Mouse (Mus musculus): ENCODE data around the gene Ddi2.
A peak's percentile ranks its signal among the peaks of the same experiment; 100 is the strongest.
"Not testable (repeated sequence)": the region's sequence is repeated elsewhere in the genome, so short reads cannot be mapped to it uniquely, and the experiment has no call there.

Ddi2 gene

DNA sequence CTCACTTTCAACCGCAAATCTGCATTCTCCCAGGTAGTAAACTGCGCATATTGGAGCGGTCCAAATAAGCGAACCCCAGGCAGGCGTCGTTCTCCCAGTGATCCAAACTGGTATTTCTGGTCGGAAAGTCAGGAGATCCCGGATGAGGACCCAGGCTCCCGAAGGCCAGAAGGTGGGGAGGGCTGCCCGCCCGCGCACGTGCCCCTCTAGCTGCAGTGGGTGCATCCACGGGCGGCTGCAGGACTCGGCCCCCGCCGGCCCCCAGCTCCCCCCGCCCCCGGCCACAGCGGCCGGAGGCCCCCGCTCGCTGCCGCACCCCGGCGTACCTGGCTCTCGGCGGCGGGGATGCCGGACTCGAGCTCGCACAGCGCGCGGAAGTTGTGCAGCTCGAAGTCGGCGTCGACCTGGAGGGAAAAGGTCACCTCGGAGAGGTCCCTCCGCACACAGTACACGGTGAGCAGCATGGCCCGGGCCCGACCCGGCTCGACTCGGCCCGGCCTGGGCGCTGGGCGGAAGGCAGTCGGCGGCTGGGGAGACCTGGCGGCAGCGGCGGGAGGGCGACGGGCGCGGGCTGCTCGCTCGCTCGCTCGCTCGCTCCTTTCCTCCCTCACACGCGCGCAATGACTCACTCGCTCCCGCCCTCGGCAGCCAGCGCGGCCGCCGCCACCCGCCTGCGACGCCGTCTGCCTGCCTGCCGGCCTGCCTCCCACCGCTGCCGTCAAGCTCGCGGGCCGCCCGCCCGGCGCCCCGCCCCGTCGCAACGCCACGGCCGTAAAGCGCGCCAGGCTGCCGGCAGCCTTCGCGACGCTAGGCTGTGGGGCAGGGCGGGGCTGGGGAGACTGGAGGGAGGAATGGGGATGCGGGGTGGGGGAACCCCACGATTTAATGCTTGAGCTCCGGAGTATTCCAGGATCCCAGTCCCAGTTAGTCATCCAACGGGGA lies at the start of gene Ddi2:
Gene Ddi2, minus strand, starts transcription at position 689 of the 942 bp plus-strand sequence.
- DNase-seq (ENCODE audit: extremely low spot score): peak; percentile 87

DNA sequence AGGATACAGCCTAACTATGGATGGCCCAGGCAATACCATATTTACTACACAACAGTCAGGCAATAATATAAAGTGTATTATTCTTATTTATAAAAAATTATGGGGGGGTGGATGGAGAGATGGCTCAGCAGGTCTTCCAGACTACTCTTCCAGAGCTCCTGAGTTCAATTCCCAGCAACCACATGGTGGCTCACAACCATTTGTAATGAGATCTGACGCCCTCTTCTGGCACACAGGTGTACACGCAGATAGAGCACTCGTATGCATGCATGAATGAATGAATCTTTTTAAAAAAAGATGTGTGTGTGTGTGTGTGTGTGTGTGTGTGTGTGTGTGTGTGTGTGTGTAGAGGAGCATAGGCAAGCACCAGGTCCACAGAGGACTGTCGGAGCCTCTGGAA lies 49.8 kb upstream of the Ddi2 start:
- DNase-seq (ENCODE audit: extremely low spot score): not testable (repeated sequence)

DNA sequence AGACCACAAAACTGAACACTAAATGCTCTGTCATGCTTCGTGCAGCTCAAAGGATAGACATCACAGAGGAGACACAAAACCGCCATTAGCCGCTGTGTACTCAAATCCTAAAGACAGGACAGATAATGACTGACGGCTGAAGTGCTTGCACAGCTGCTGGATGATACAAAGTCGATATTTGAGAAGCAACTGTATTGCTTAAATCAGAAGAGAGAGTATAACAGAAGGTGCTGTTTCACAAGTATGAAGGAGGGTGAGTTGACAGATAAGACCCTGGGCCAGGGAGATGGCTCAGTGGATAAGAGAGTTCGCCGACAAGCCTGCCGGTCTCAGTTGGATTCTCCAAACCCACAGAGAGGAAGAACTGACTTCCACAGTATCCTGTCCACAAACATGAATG lies 48.6 kb upstream of the Ddi2 start:
- DNase-seq (ENCODE audit: extremely low spot score): no peak

DNA sequence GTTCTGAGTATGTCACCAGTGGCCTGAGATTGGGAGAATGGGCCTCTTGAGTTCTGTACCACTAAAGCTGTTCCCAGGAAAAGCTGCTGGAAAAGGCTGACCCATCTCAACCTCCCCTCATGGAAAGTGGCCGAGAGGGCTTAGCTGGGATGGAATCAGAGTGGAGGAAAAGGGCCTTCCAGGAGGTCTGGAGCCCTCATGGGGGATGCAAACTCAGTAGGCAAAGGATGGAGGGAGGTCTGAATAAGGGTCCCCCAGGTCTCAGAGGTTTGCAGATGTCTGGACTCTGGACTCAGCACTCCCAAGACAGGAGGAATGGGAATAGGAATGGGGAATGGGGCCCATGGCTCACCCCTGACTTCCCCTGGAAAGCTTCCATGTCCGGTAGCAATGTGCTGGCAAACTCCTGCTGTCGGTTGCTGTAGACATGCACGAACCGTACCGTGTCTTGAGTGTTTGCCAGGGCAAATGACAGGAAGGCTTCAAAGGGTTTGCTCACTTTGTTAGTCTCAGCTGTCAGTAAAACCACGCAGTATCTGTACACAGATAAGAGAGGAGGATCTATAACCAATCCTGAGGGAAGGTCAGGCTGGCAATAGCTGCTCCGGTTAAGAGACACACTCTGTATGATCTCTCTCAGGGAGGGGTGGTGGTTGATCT lies 46.4 kb upstream of the Ddi2 start:
- no peak for DNase-seq (ENCODE audit: extremely low spot score)

DNA sequence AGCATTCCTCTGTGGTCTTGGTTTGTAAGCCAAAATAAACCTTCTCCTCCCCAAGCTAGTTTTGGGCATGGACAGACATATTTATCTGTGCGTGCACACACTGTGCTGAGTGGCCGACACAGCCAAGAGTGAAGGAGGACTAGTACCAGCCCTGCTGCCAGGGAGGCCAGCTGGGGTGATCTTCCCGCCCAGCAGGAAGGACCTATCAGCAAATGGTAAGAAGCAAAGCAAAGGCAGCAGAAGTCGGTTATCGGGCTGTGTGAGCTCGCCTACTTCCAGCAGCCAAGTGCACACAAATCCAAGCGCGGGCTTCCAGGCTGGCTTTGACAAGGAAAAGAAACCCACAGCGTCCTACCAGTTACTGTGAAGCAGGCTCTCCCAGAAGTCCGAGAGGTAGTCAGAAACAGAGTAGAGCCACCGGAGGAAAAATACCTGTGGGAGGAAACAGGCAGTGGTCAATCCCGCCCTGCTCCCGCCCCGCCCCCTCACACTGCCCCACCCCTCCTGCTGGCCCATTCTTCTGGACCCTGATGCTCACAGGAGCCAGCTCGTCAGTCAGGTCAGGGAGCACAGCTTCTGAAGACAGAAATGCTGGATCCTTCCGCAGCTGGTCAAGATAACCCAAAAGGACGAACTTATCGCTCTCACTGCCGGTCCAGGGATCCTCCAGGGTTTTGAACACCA lies 44.3 kb upstream of the Ddi2 start:
- no peak for DNase-seq (ENCODE audit: extremely low spot score)

DNA sequence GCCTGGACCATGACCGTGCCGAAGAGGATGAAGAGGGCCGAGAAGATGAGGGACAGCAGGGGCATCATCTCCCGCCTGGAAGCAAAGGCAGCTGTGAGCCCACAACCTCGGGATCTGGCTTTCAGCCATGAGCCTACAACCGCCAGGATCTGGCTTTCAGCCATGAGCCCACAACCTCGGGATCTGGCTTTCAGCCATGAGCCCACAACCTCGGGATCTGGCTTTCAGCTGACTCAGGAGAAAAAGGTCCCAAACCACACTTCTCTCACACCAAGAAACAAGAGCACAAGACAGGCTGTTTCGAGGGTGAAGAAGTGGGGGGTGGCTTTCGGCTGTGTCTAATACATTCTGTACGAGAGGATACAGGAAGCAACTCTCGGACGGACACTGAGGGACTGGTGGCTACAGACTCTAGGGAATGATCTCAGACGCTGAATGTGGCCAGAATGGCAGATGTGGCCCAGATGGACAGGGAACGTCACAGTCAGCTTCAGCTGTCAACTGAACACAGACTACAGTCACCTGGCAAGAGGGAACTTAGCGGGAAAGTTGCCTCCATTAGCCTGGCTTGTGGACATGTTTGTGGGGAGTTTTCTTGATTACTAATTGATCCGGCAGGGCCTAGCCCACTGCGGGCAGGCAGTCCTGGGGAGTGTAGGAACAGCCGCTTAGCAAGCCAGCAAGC lies 43.6 kb upstream of the Ddi2 start:
- no peak for DNase-seq (ENCODE audit: extremely low spot score)

DNA sequence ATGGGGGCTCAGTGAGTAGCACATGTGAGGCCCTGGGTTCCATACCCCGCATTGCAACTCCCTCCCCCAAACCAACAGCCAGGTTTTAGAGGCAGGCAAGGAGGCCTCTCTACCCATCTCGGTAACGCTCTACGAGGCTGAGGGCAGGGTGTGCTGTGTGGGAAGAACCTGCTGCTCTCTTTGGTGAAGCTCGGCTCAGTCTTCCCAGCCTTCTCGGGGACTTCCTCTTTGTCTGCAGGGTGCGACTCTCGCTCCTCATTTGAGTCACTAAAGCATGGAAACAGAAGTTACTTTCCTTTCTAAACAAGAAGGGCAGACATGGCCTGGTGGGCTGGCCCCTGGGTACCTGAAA lies 43.1 kb upstream of the Ddi2 start:
- DNase-seq (ENCODE audit: extremely low spot score): no peak

DNA sequence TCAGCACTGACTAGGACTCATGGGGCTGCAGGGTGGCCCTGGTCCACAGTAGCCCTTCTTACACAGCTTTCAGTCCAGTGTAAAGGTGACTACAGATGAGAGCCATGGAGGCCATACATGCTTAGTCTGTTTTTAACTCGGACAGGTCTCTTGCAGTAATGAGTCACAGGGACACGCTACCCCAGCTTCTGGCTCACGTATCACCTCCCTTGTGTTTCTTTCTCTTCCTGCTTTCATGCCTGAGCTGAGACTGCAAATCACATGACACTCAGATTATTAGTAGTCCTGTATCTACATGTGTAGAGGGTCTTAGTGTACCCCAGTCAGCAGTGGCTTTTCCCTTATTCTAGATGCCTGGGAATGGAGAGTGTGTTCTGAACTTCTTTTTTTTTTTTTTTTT lies 41.8 kb upstream of the Ddi2 start:
- DNase-seq (ENCODE audit: extremely low spot score): no peak

DNA sequence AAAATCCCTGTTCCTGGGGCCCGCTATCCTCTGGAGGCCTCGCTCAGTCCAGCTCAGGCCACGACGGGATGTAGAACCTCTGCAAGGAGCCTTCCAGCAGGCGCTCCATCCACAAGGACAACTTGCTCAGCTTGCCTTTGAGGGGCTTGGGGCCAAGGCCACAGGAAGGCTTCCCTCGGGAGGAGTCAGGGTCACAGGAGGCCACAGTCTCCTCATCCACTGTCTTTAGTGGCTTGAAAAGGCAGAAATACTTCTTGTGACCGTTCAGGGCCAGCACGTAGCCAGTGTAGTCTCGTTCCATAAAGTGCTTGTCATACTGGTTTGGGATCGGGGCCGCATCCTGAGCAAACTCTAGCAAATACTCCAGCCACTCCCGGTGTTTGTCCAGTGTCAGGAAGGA lies 40.3 kb upstream of the Ddi2 start:
- no peak for DNase-seq (ENCODE audit: extremely low spot score)

DNA sequence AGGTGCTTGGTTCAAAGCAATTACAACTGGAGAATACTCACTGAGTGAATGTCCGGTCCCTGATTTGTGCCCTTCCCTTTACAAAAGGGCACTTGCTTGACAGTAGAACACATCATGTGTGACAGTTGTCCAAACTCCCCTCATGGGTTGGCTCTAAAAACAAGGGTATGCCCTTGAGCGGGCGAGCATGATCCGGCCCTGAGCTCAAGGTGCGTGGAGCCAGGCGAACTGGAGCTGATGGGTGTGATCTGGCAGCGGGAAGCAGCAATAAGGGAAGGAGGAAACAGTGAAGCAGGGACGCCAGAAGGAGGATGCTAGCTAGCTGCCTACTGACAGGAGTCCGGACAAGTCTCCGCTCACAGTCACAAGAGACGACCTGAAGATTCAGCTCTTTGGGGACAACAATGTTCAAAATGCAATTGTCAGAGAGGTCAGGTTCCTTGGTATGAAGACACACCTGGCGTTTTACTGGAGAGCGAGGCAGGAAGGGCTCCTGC lies 38.9 kb upstream of the Ddi2 start:
- no peak for DNase-seq (ENCODE audit: extremely low spot score)

DNA sequence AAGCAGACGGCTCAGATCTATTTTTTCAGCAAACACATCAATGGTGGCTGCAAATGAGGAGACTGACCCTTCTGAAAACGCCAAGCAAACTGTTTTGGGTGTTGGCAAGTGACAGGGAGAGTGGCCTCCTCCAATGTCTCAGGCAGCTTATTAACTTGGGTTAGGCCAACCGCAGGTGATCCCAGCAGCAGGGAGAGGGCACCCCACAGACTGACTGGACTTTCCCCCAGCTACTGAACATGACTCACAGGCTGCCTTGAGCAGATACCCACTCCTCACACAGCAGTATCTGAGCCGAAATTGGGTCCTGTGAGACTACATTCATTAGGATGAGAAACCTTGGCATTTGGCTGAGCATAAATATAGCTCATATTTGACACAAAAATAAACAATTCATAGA lies 37.7 kb upstream of the Ddi2 start:
- DNase-seq (ENCODE audit: extremely low spot score): no peak

DNA sequence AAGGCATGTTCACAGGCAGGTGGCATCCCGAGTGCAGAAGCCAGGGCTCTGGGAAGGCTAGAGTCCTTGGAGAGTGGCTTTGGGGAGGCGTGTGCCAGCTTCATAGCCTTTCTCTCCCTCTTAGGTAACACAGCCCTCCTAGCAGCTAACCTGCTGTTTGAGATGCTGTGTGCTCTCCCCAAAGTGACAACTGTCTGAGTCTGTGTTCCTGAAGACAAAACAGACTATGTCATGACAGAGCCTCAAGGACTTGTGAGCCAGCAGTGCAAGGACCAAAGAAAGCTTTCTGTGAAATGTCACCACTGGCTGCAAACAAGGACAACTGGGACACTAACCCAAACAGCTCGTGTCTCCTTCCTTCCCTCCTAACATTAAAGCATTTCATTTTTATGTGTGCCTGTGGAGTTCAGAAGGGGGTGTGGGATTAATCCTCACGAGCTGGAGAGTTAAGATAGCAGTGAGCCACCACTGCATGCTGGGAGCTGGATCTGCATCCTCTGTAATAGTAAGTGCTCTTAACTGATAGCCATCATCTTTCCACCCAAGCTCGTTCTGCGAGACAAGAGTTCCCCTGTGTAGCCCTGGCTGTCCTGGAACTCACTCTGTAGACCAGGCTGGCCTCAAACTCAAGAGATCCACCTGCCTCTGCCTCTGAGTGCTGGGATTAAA lies 35.8 kb upstream of the Ddi2 start:
- DNase-seq (ENCODE audit: extremely low spot score): no peak

DNA sequence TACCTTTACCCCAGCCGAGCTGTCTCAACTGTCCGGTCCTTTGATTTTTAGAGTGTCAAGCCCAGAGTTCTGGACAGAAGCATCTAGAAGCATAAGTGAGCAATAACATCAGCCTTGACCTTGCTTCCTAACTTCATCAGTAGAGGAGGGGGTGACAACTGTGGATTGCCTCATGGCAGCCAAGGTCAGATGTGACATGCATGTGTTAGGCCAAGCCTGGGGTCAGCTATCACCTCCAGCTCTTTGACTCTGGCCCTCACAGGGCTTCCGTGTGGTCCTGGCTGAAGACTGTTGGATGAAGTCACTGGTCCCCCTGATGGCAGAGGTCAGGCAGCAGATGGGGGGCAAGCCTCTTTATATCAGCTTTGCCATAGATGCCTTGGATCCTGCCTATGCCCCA lies 33.9 kb upstream of the Ddi2 start:
- no peak for DNase-seq (ENCODE audit: extremely low spot score)

DNA sequence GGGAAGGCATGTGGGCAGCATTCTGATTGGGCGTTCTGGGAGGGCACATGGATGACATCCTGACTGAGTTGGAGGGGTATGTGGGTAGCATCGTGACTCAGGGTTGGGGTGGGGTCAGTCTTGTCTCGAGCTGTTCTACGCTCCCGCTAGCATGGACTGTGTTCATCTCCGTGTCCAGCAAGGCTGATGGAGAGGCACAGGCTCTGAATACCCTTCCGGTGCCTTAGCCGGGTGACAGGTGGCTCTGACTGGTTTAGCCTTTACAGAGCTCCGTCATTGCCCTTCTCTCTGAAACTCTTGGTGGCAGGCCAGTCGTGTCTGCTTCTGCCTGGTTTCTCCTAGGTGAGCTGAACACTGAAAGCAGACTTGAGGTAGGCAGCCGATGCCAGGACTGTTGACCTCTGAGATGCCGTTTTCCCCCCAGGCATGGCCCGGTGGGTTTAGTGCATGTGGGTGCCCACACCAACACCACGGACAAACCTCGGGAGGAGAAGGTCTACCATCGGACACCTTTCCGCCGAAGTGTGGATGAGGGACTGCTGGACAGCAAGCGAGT lies 32.2 kb upstream of the Ddi2 start:
- DNase-seq (ENCODE audit: extremely low spot score): no peak

DNA sequence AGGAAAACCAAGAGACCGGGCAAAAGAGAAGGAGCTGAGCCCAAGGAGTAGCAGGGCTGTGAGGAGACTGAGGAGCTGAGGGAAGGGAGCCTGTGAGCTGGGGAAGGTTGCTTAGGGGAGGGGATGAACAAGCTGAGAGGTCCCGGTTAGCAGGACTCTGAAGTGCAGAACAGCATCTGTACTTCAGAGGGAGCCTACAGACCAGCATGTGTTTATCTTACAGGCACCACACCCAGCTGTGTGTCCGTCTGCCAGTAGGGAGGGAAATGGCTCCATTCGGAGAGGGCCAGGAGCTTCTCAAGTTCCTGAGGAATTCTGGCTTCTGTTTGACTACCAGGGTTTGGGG lies 28.8 kb upstream of the Ddi2 start:
- DNase-seq (ENCODE audit: extremely low spot score): peak; percentile 32

DNA sequence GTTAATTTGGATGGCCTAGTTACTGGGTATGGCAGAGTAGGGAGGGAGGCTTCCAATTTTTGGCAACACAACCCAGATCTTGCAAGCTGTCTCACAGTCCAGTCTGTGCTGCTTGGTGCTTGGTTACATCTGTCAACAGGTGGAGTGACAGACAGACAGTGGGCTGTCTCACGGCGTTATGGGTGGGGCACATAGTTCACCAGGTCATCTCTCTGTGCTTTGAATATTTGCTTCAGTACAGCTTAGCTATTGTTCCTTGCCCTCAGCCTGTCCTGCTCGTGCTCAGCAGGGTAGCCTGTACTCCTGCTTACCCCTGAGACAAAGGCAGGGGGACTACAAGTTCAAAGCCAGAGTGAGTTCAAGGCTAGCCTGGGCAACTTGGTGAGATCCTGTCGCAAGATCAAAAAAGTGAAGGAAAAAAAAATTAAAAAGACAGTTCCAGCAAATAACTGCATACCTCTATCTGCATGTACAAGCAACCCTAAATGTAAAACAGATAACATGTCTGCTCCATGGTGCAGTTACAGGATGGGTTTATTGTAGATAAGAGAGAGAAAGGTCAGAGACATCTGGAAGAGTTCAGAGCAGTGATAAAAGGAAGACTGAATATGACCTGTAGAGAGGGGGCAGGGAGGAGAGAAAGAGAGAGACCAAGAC lies 28.3 kb upstream of the Ddi2 start:
- DNase-seq (ENCODE audit: extremely low spot score): no peak

DNA sequence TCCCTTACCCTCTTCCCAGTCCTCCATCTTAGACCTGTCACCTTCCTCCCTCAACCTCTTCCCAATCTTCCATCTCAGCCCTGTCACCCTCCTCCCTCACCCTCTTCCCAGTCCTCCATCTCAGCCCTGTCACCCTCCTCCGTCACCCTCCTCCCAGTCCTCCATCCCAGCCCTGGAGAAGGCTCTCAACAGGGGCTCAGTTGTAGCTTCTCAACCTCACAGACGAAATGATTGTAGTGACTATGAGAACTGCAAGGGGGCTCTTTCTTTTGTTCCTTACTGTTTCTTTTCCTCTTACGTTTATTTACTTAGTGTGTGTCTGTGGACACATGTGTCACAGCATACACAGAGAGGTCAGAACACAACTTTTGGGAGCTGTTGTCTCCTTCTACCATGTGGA lies 27.6 kb upstream of the Ddi2 start:
- DNase-seq (ENCODE audit: extremely low spot score): no peak

DNA sequence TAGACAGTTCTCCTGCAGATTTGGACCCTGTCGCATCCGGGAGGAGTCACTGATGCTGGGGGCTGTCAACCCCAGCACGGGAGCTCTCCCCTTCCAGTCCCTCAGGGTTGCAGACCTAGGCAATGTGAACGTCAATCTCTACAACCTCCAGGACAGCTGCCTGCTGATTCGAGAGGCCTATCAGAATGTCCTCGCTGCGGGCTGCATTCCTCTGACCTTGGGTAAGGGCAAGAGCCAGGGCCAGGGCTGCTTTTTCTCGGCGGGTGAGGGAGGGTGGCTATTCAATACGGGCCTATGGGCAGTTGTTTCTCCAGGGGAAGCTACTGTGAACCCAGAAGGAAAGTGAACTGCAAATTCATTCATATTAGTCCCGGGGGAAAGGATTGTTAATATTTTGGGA lies 26.3 kb upstream of the Ddi2 start:
- no peak for DNase-seq (ENCODE audit: extremely low spot score)

DNA sequence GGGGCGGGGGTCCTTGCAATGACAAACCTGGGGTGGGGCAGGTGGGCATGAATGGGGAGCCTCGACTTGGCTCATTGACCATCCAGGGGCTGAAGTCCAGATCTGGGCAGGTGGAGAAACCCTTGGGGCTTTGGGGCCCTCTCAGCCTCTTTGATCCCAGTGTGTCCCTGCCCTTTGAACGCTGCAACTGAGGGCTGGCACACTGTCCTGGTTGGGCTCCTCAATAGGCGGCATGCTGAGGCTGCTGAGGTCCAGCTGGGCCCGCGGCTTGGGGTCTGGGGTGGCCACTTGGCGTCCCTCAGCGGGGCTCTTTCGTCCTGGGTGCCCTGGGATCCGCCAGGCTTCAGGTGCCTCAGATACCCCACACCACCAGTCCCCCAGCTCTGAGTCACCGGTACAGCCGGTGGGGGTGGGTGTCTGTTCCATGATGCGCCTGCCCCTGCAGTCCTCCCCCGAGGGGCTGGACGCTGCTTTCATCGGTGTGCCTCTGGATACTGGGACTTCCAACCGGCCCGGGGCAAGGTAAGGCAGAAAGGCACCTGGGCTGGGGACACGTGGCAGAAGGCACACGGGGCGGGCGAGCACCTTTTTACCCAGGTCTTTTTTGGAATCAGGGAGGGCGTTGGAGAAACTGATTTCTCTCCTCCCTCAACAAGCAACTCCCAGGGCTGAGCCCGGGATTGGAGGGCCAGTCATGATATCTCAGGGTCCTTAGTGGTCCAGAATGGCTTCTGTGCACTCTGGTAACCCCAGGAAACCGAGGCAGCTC lies 23.5 kb upstream of the Ddi2 start, which contains the start of gene Agmat:
Gene Agmat, plus strand, starts transcription at position 95 of the 769 bp plus-strand sequence.
- no peak for DNase-seq (ENCODE audit: extremely low spot score)

DNA sequence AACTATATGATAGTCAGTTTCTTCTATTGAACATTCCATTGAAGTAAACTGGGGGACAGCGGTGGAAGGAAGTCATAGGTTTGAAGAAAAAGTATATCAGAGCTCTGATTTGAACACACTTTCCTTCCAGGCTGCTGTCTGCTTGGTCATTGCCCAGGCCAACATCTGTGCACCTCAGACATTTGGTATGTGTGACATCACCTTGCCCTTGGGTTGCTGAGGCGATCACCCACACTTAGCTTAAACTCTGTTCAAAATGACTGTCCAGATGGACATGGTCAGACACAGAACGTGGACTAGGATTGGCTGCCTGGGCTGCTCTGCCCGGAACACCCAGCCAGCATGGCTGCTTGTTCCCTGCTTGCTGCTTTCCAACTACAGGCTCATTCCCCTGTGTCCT lies 19.2 kb upstream of the Ddi2 start:
- DNase-seq (ENCODE audit: extremely low spot score): no peak

Measured in embryo, embryonic 9.5 days (tissue).